Mouse (Mus musculus): Measurements from ENCODE around the gene Usp2. TPM values are rescaled to one million over a fixed set of nuclear protein-coding genes. Genes with fewer than 3 reads are reported as not detected.

Usp2 gene
- polyA plus RNA-seq, 2 experiments = 4.9 to 24.4 TPM

DNA sequence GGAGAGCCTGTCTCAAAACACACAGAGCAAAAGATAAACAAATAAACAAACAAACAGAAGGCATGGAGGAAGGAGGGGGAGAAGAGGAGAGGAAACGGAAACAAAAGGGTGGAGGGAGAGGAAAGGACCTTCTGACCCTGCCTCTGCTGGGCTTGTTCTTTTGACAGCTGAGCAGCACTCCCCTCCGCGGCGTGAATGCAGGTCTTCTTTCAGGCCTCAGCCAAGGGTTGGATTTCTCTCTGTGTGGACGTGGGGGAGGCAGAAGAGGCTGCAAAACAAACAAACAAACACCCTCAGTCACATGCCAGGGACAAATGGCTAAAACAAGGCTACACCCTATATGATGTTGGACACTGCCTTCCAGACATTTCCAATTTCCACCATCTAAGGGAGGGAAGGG lies 58.2 kb downstream of the Usp2 start:
- H3K9ac ChIP-seq (ENCODE audit: low read depth, low read length, severe bottlenecking) = no peak overlapping the region
- no peaks in the 10 kb centered on the region for H3K36me3 ChIP-seq (ENCODE audit: control insufficient read depth, insufficient read depth, low read length)
- no peak for DNase-seq (ENCODE audit: low spot score)
- no peak for ATAC-seq (ENCODE audit: low FRiP score, low read depth)
- H3K27ac ChIP-seq (replicated peaks; ENCODE audit: low read depth, low read length) = no peak overlapping the region
- H3K4me3 ChIP-seq (replicated peaks; ENCODE audit: low read length) = no peak overlapping the region
- no peak for TF ChIP-seq POLR2A (IDR thresholded peaks at IDR 0.05; ENCODE audit: borderline replicate concordance, extremely low read depth, insufficient read depth, insufficient read length)
- 68% methylated on average over 5 of the region's 5 CpGs for WGBS
- H3K9me3 ChIP-seq (ENCODE audit: control insufficient read depth, low read length) = no peaks in the 10 kb centered on the region
- H3K4me2 ChIP-seq (replicated peaks; ENCODE audit: low read depth, low read length, severe bottlenecking) = no peak overlapping the region
- H3K27me3 ChIP-seq (ENCODE audit: control insufficient read depth, insufficient read depth, low read length) = no peaks in the 10 kb centered on the region
- peaks cover 13% of the 10 kb centered on the region for H3K4me1 ChIP-seq (ENCODE audit: control insufficient read depth, insufficient read depth, low read length)

DNA sequence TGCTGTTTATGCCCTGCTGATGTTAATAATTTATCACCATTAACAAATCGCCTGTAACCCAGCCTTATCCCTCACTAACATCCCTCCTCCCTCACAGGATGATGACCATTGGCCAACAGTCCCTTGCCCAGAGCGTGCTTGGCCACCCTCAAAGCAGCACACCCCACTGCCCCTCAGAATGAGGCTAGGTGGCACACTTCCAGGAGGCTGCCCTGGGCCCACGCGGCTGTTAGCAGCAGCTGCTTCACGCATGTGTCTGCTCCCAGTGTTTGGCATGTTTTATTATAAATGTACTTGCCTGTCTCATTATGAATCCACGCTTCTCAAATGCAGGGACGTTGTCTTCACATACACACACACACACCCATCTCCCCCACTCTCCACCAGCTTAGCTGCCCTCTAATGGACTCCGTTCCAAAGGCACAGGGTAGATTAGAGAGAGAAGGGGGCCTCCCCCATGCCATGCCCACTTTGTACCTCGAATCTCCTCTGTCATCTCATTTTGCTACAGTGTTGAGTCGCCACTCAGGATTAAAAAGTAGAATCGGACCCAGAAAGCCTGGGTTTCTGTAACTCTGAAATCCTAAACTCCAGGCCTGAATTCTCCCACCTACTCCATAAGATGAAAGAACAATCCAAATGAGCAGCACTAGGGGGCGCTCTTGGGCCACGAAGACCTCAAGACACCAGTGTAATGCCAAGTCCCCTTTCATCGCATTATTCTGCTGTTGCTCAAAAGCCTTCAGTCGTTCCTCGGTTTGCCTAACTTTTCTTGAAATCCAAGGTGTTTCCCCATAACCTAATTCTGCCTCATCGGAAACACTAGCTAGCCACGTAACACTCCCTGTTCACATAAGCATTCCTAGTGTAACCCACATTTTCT lies 59.0 kb downstream of the Usp2 start:
- 29% methylated on average over 18 of the region's 18 CpGs for WGBS
- Histone ChIP-seq H3K4me3 (replicated peaks; ENCODE audit: low read length) (no peak overlapping the region), H3K27me3 (ENCODE audit: control insufficient read depth, insufficient read depth, low read length) (no peaks in the 10 kb centered on the region), H3K36me3 (ENCODE audit: control insufficient read depth, insufficient read depth, low read length) (no peaks in the 10 kb centered on the region), H3K9me3 (ENCODE audit: control insufficient read depth, low read length) (no peaks in the 10 kb centered on the region), H3K27ac (replicated peaks; ENCODE audit: low read depth, low read length) (peak overlapping the region; percentile 26; the same call in 1 of the 2 replicates), H3K4me1 (ENCODE audit: control insufficient read depth, insufficient read depth, low read length) (peaks cover 20% of the 10 kb centered on the region), H3K4me2 (replicated peaks; ENCODE audit: low read depth, low read length, severe bottlenecking) (peak overlapping the region; percentile 35), H3K9ac (ENCODE audit: low read depth, low read length, severe bottlenecking) (no peak overlapping the region; the same call in 1 of the 2 replicates)
- ATAC-seq (ENCODE audit: low FRiP score, low read depth) (peak; percentile 60; the same call in 1 of the 2 replicates), DNase-seq (ENCODE audit: low spot score) (peak; percentile 92)
- no peak for TF ChIP-seq POLR2A (IDR thresholded peaks at IDR 0.05; ENCODE audit: borderline replicate concordance, extremely low read depth, insufficient read depth, insufficient read length)

DNA sequence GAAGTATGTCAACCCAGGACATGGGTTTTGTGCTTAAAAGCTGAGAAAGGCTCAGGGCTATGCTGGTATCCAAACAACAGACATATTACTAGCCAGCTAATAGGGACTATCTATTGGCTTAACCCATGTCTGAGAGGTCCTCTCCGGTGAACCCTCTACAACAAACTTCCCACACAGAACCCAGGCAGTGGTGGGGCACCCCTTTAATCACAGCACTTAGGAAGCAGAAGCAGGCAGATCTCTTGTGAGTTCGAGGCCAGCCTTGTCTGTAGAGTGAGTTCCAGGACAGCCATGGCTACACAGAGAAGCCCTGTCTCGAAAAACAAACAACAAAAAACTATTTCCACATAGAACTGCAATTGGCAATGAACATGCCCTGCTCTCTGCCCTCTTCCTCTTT lies 59.9 kb downstream of the Usp2 start:
- Histone ChIP-seq H3K9ac (ENCODE audit: low read depth, low read length, severe bottlenecking) (no peak overlapping the region), H3K36me3 (ENCODE audit: control insufficient read depth, insufficient read depth, low read length) (no peaks in the 10 kb centered on the region), H3K27me3 (ENCODE audit: control insufficient read depth, insufficient read depth, low read length) (no peaks in the 10 kb centered on the region), H3K4me3 (replicated peaks; ENCODE audit: low read length) (no peak overlapping the region), H3K9me3 (ENCODE audit: control insufficient read depth, low read length) (no peaks in the 10 kb centered on the region), H3K4me2 (replicated peaks; ENCODE audit: low read depth, low read length, severe bottlenecking) (0 out of 2 replicates have a peak overlapping the region, but pooled peaks have one; percentile 35), H3K4me1 (ENCODE audit: control insufficient read depth, insufficient read depth, low read length) (peaks cover 27% of the 10 kb centered on the region), H3K27ac (replicated peaks; ENCODE audit: low read depth, low read length) (no peak overlapping the region)
- no peak for ATAC-seq (ENCODE audit: low FRiP score, low read depth)
- DNase-seq (ENCODE audit: low spot score) = no peak
- TF ChIP-seq POLR2A (IDR thresholded peaks at IDR 0.05; ENCODE audit: borderline replicate concordance, extremely low read depth, insufficient read depth, insufficient read length) = no peak
- WGBS = 82% methylated on average over 3 of the region's 3 CpGs

DNA sequence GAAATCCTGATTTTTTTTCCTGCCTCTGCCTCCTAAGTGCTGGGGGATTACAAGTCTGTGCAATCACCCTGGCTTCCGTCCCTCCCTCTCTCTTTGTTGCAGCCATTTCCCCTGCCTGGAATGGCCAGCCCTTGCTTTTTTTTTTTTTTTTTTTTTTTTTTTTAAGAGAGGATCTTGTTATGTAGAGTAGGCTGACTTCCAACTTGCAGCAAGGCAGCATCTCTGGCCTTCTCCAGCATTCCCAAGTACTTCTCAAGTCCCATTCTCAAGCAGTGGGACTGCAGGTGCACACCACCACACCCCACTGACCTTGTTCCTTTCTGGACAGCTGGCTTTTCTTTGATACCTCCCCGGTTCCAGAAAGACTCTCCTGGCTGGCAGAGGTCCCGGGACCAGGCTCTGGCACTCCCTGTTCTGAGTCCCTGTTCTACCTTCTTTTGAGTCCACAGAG lies 60.6 kb downstream of the Usp2 start:
- WGBS = 65% methylated on average over 3 of the region's 3 CpGs
- H3K4me1 ChIP-seq (ENCODE audit: control insufficient read depth, insufficient read depth, low read length) = peaks cover 27% of the 10 kb centered on the region
- H3K4me2 ChIP-seq (replicated peaks; ENCODE audit: low read depth, low read length, severe bottlenecking) = no peak overlapping the region
- no peaks in the 10 kb centered on the region; the same call in 1 of the 2 replicates for H3K27me3 ChIP-seq (ENCODE audit: control insufficient read depth, insufficient read depth, low read length)
- TF ChIP-seq POLR2A (IDR thresholded peaks at IDR 0.05; ENCODE audit: borderline replicate concordance, extremely low read depth, insufficient read depth, insufficient read length) = no peak
- no peak for ATAC-seq (ENCODE audit: low FRiP score, low read depth)
- no peak overlapping the region for H3K4me3 ChIP-seq (replicated peaks; ENCODE audit: low read length)
- no peaks in the 10 kb centered on the region for H3K9me3 ChIP-seq (ENCODE audit: control insufficient read depth, low read length)
- no peak overlapping the region for H3K27ac ChIP-seq (replicated peaks; ENCODE audit: low read depth, low read length)
- no peak overlapping the region for H3K9ac ChIP-seq (ENCODE audit: low read depth, low read length, severe bottlenecking)
- no peaks in the 10 kb centered on the region for H3K36me3 ChIP-seq (ENCODE audit: control insufficient read depth, insufficient read depth, low read length)
- DNase-seq (ENCODE audit: low spot score) = no peak

DNA sequence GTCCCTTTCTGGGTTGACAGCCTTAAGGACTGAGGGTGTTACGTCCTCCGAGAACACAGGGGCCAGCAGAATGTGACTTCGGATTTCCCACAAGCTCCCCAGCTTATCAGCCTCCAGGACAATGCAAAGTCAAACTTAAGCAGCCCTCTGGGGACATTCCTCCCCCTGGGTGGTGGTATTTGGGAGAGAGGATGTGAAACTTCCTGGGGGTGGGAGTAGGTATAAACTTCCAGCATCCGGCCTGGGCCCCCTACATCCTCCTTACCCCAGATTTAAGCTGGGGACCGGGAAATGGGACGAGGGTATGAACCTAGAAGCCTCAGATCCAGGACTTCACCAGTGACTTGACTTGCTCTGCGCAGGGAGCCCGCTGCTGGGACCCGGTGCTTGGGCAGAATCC lies 62.8 kb downstream of the Usp2 start:
- Histone ChIP-seq H3K4me1 (ENCODE audit: control insufficient read depth, insufficient read depth, low read length) (peaks cover 32% of the 10 kb centered on the region), H3K9me3 (ENCODE audit: control insufficient read depth, low read length) (no peaks in the 10 kb centered on the region), H3K4me2 (replicated peaks; ENCODE audit: low read depth, low read length, severe bottlenecking) (peak overlapping the region; percentile 85), H3K9ac (ENCODE audit: low read depth, low read length, severe bottlenecking) (peak overlapping the region; percentile 47), H3K4me3 (replicated peaks; ENCODE audit: low read length) (peak overlapping the region; percentile 34), H3K36me3 (ENCODE audit: control insufficient read depth, insufficient read depth, low read length) (no peaks in the 10 kb centered on the region), H3K27me3 (ENCODE audit: control insufficient read depth, insufficient read depth, low read length) (peaks cover 4% of the 10 kb centered on the region; the same call in 1 of the 2 replicates), H3K27ac (replicated peaks; ENCODE audit: low read depth, low read length) (no peak overlapping the region; the same call in 1 of the 2 replicates)
- DNase-seq (ENCODE audit: low spot score) (peak; percentile 17), ATAC-seq (ENCODE audit: low FRiP score, low read depth) (no peak)
- WGBS = 15% methylated on average over 9 of the region's 9 CpGs
- TF ChIP-seq POLR2A (IDR thresholded peaks at IDR 0.05; ENCODE audit: borderline replicate concordance, extremely low read depth, insufficient read depth, insufficient read length) = no peak
